Mouse (Mus musculus): Measurements from ENCODE around the gene Cdk5rap1. TPM values are rescaled to one million over a fixed set of nuclear protein-coding genes. Genes with fewer than 3 reads are reported as not detected.

Cdk5rap1 gene
- polyA plus RNA-seq, 2 experiments = 4.2 to 10.0 TPM

- DNase-seq (ENCODE audit: low read depth in 3 of 3, low spot score in 3 of 3) (no peak), ATAC-seq (ENCODE audit: insufficient read depth) (no peak)
- H3K4me3 ChIP-seq (ENCODE audit: insufficient read depth in 1 of 2, low read depth in 2 of 2, low read length in 2 of 2) = no peak overlapping the region
- TF ChIP-seq EP300 (IDR thresholded peaks at IDR 0.05; ENCODE audit: low read depth) (no peak), CTCF (IDR thresholded peaks at IDR 0.05; ENCODE audit: low read depth) (no peak)
- H3K9me3 ChIP-seq (ENCODE audit: control insufficient read depth, low read length) = no peaks in the 10 kb centered on the region
- 58% methylated on average over 7 of the region's 7 CpGs for WGBS (ENCODE audit: insufficient replicate concordance)
- H3K36me3 ChIP-seq (replicated peaks; ENCODE audit: control insufficient read depth, insufficient read depth, low read depth) = no peaks in the 10 kb centered on the region
- no peak overlapping the region for H3K4me2 ChIP-seq (ENCODE audit: low read depth)
- H3K4me1 ChIP-seq (replicated peaks; ENCODE audit: control insufficient read depth in 2 of 2, insufficient read depth in 2 of 2, low read length in 1 of 2) = no peaks in the 10 kb centered on the region
- H3K27me3 ChIP-seq (ENCODE audit: control insufficient read depth, insufficient read depth, low read length) = no peaks in the 10 kb centered on the region
- H3K9ac ChIP-seq (replicated peaks) = no peak overlapping the region
- H3K27ac ChIP-seq = no peak overlapping the region
Observed at GRCm38 (mm10) chr2:154398267-154398666, 25.5 kb upstream of the Cdk5rap1 start.

- Histone ChIP-seq H3K36me3 (replicated peaks; ENCODE audit: control insufficient read depth, insufficient read depth, low read depth) (no peaks in the 10 kb centered on the region), H3K27ac (no peak overlapping the region), H3K4me1 (replicated peaks; ENCODE audit: control insufficient read depth in 2 of 2, insufficient read depth in 2 of 2, low read length in 1 of 2) (no peaks in the 10 kb centered on the region), H3K4me3 (ENCODE audit: insufficient read depth in 1 of 2, low read depth in 2 of 2, low read length in 2 of 2) (no peak overlapping the region), H3K9ac (replicated peaks) (no peak overlapping the region), H3K4me2 (ENCODE audit: low read depth) (no peak overlapping the region), H3K9me3 (ENCODE audit: control insufficient read depth, low read length) (no peaks in the 10 kb centered on the region), H3K27me3 (ENCODE audit: control insufficient read depth, insufficient read depth, low read length) (no peaks in the 10 kb centered on the region)
- TF ChIP-seq CTCF (IDR thresholded peaks at IDR 0.05; ENCODE audit: low read depth) = no peak
- TF ChIP-seq EP300 (IDR thresholded peaks at IDR 0.05; ENCODE audit: low read depth) = no peak
- ATAC-seq (ENCODE audit: insufficient read depth) = no peak
- 66% methylated on average over 2 of the region's 2 CpGs for WGBS (ENCODE audit: insufficient replicate concordance)
- DNase-seq (ENCODE audit: low read depth in 3 of 3, low spot score in 3 of 3) = no peak
Observed at GRCm38 (mm10) chr2:154396529-154396928, 23.7 kb upstream of the Cdk5rap1 start.

- DNase-seq (ENCODE audit: low read depth in 3 of 3, low spot score in 3 of 3) = no peak
- Histone ChIP-seq H3K9me3 (ENCODE audit: control insufficient read depth, low read length) (no peaks in the 10 kb centered on the region), H3K36me3 (replicated peaks; ENCODE audit: control insufficient read depth, insufficient read depth, low read depth) (no peaks in the 10 kb centered on the region), H3K4me3 (ENCODE audit: insufficient read depth in 1 of 2, low read depth in 2 of 2, low read length in 2 of 2) (no peak overlapping the region), H3K4me2 (ENCODE audit: low read depth) (no peak overlapping the region), H3K4me1 (replicated peaks; ENCODE audit: control insufficient read depth in 2 of 2, insufficient read depth in 2 of 2, low read length in 1 of 2) (peaks cover 0 to 5% of the 10 kb centered on the region in 2 experiments; a peak in 2 of 4 replicates), H3K27me3 (ENCODE audit: control insufficient read depth, insufficient read depth, low read length) (no peaks in the 10 kb centered on the region), H3K27ac (no peak overlapping the region), H3K9ac (replicated peaks) (no peak overlapping the region)
- no peak for ATAC-seq (ENCODE audit: insufficient read depth)
- no peak for TF ChIP-seq CTCF (IDR thresholded peaks at IDR 0.05; ENCODE audit: low read depth)
- no peak for TF ChIP-seq EP300 (IDR thresholded peaks at IDR 0.05; ENCODE audit: low read depth)
- 64% methylated on average over 3 of the region's 3 CpGs for WGBS (ENCODE audit: insufficient replicate concordance)
Observed at GRCm38 (mm10) chr2:154394602-154395001, 21.8 kb upstream of the Cdk5rap1 start.

GRCm38 (mm10) chr2:154390180-154390964, 17.6 kb upstream of the Cdk5rap1 start:
- Histone ChIP-seq H3K36me3 (replicated peaks; ENCODE audit: control insufficient read depth, insufficient read depth, low read depth) (no peaks in the 10 kb centered on the region), H3K4me1 (replicated peaks; ENCODE audit: control insufficient read depth in 2 of 2, insufficient read depth in 2 of 2, low read length in 1 of 2) (peaks cover 0 to 6% of the 10 kb centered on the region in 2 experiments; a peak in 2 of 4 replicates), H3K4me2 (ENCODE audit: low read depth) (no peak overlapping the region), H3K27ac (no peak overlapping the region), H3K4me3 (ENCODE audit: insufficient read depth in 1 of 2, low read depth in 2 of 2, low read length in 2 of 2) (no peak overlapping the region), H3K9ac (replicated peaks) (no peak overlapping the region), H3K9me3 (ENCODE audit: control insufficient read depth, low read length) (no peaks in the 10 kb centered on the region), H3K27me3 (ENCODE audit: control insufficient read depth, insufficient read depth, low read length) (no peaks in the 10 kb centered on the region)
- ATAC-seq (ENCODE audit: insufficient read depth) (peak; percentile 72), DNase-seq (ENCODE audit: low read depth in 3 of 3, low spot score in 3 of 3) (peak in 1 of 3 experiments; percentile 26)
- TF ChIP-seq CTCF (IDR thresholded peaks at IDR 0.05; ENCODE audit: low read depth) (no peak), EP300 (IDR thresholded peaks at IDR 0.05; ENCODE audit: low read depth) (no peak)
- WGBS (ENCODE audit: insufficient replicate concordance) = 57% methylated on average over 11 of the region's 11 CpGs

GRCm38 (mm10) chr2:154379103-154379502, 6.3 kb upstream of the Cdk5rap1 start:
- WGBS (ENCODE audit: insufficient replicate concordance) = 74% methylated on average over 7 of the region's 7 CpGs
- H3K4me1 ChIP-seq (replicated peaks; ENCODE audit: control insufficient read depth in 2 of 2, insufficient read depth in 2 of 2, low read length in 1 of 2) = no peaks in the 10 kb centered on the region

More at GRCm38 (mm10) chr2:154379103-154379502, 6.3 kb upstream of the Cdk5rap1 start:
- no peak overlapping the region for H3K4me2 ChIP-seq (ENCODE audit: low read depth)
- no peak overlapping the region for H3K9ac ChIP-seq (replicated peaks)
- H3K9me3 ChIP-seq (ENCODE audit: control insufficient read depth, low read length) = no peaks in the 10 kb centered on the region
- no peaks in the 10 kb centered on the region for H3K36me3 ChIP-seq (replicated peaks; ENCODE audit: control insufficient read depth, insufficient read depth, low read depth)
- ATAC-seq (ENCODE audit: insufficient read depth) = no peak
- H3K27ac ChIP-seq = no peak overlapping the region
- no peaks in the 10 kb centered on the region for H3K27me3 ChIP-seq (ENCODE audit: control insufficient read depth, insufficient read depth, low read length)
- H3K4me3 ChIP-seq (ENCODE audit: insufficient read depth in 1 of 2, low read depth in 2 of 2, low read length in 2 of 2) = no peak overlapping the region
- DNase-seq (ENCODE audit: low read depth in 3 of 3, low spot score in 3 of 3) = no peak
- no peak for TF ChIP-seq EP300 (IDR thresholded peaks at IDR 0.05; ENCODE audit: low read depth)
- TF ChIP-seq CTCF (IDR thresholded peaks at IDR 0.05; ENCODE audit: low read depth) = no peak

All from liver, embryonic 14.5 days (tissue).